Mouse (Mus musculus) neural tube, embryonic 11.5 days (tissue): ENCODE measurements around the gene 6030408B16Rik. TPM values are rescaled to one million over a fixed set of nuclear protein-coding genes. Genes with fewer than 3 reads are reported as not detected.

Experiments used
- ATAC-seq: fragments of 200-750 bp; cut with Nextera tagmentation; 2 replicates; pipeline ENCODE4 v1.8.0; 2017; ENCODE audit warnings: moderate number of reproducible peaks, mild to moderate bottlenecking, moderate TSS enrichment, moderate library complexity; ENCODE audit not compliant: insufficient read depth, low FRiP score, low TSS enrichment
- DNase-seq: peaks from one replicate; pipeline ENCODE4 v3.0.0-alpha.2; 2015; ENCODE audit warnings: low spot score
- H3K27ac ChIP-seq: fragments of 300-500 bp; sonication (generic); 2 replicates; pipeline ENCODE4 v1.5.1; 2014; ENCODE audit warnings: low read depth, mild to moderate bottlenecking, low read length
- H3K27me3 ChIP-seq: fragments of 300-500 bp; sonication (generic); 2 replicates; pipeline ENCODE4 v1.6.1; 2014; ENCODE audit warnings: mild to moderate bottlenecking, low read length, mixed read lengths; ENCODE audit not compliant: control insufficient read depth, insufficient read depth
- H3K36me3 ChIP-seq: fragments of 300-500 bp; sonication (generic); 2 replicates; pipeline ENCODE4 v1.6.1; 2014; ENCODE audit warnings: mild to moderate bottlenecking, low read length, moderate library complexity, mixed read lengths; ENCODE audit not compliant: control insufficient read depth, insufficient read depth
- H3K4me1 ChIP-seq: fragments of 300-500 bp; sonication (generic); 2 replicates; pipeline ENCODE4 v1.6.1; 2014; ENCODE audit warnings: low read length, mixed read lengths; ENCODE audit not compliant: control insufficient read depth, insufficient read depth
- H3K4me2 ChIP-seq: fragments of 300-500 bp; sonication (generic); 2 replicates; pipeline ENCODE4 v1.6.1; 2014; ENCODE audit warnings: low read depth, mild to moderate bottlenecking, moderate library complexity
- H3K4me3 ChIP-seq: fragments of 300-500 bp; sonication (generic); 2 replicates; pipeline ENCODE4 v1.5.1; 2014; ENCODE audit warnings: low read depth, low read length
- H3K9ac ChIP-seq: fragments of 300-500 bp; sonication (generic); 2 replicates; pipeline ENCODE4 v1.6.1; 2014; ENCODE audit warnings: mild to moderate bottlenecking, low read length
- H3K9me3 ChIP-seq: fragments of 300-500 bp; sonication (generic); 2 replicates; pipeline ENCODE4 v1.6.1; 2016; ENCODE audit warnings: low read length; ENCODE audit not compliant: control insufficient read depth
- WGBS: fragments of 180-500 bp; shearing (Covaris S2); extraction: QIAGEN DNeasy Blood & Tissue Kit; methylation state at CpG from one replicate; pipeline ENCODE4 v1.1.7; 2014; 5-methylcytosine and 5-hydroxymethylcytosine counted together
- polyA plus RNA-seq: library from polyadenylated mRNA; unstranded; fragments of >200 nt; fragmentation: Nextera tagmentation; extraction: Ambion mirVana; gene quantifications from 2 replicates; pipeline ENCODE4 v1.2.1, GENCODE M21; 2014

Gene 6030408B16Rik
- polyA plus RNA-seq, 1 experiment from 2014 or later: 0.33 TPM

- Histone ChIP-seq H3K27me3 (no peaks in the 10 kb centered on the region), H3K36me3 (no peaks in the 10 kb centered on the region), H3K4me1 (no peaks in the 10 kb centered on the region), H3K4me3 (no peak overlapping the region), H3K27ac (no peak overlapping the region), H3K9ac (no peak overlapping the region), H3K4me2 (no peak overlapping the region; the same call in 1 of the 2 replicates), H3K9me3 (no peaks in the 10 kb centered on the region)
- DNase-seq (peak; percentile 88), ATAC-seq (peak; percentile 81)
- WGBS: 6% methylated on average over 11 of the region's 11 CpGs
These were observed 22.8 kb downstream of the 6030408B16Rik start for GRCm38 (mm10) chr15:101315832-101316231.

GRCm38 (mm10) chr15:101316279-101316912 is 23.4 kb downstream of the 6030408B16Rik start:
- Histone ChIP-seq H3K4me3 (no peak overlapping the region), H3K36me3 (no peaks in the 10 kb centered on the region), H3K4me1 (no peaks in the 10 kb centered on the region), H3K4me2 (no peak overlapping the region), H3K9ac (no peak overlapping the region), H3K27ac (no peak overlapping the region), H3K27me3 (no peaks in the 10 kb centered on the region), H3K9me3 (no peaks in the 10 kb centered on the region)
- WGBS: 66% methylated on average over 13 of the region's 13 CpGs
- ATAC-seq (no peak), DNase-seq (no peak)

- H3K4me2 ChIP-seq: no peak overlapping the region
- H3K9me3 ChIP-seq: no peaks in the 10 kb centered on the region
- H3K27me3 ChIP-seq: no peaks in the 10 kb centered on the region
- ATAC-seq: no peak
- no peaks in the 10 kb centered on the region for H3K36me3 ChIP-seq
- 79% methylated on average over 18 of the region's 18 CpGs for WGBS
- no peak overlapping the region for H3K4me3 ChIP-seq
- no peak for DNase-seq
- no peak overlapping the region for H3K9ac ChIP-seq
- no peak overlapping the region for H3K27ac ChIP-seq
- no peaks in the 10 kb centered on the region for H3K4me1 ChIP-seq
These were observed 24.2 kb downstream of the 6030408B16Rik start for GRCm38 (mm10) chr15:101316913-101317813.

GRCm38 (mm10) chr15:101317814-101318500 is 24.9 kb downstream of the 6030408B16Rik start:
- Histone ChIP-seq H3K9me3 (no peaks in the 10 kb centered on the region), H3K4me2 (no peak overlapping the region), H3K9ac (no peak overlapping the region), H3K27ac (no peak overlapping the region), H3K4me1 (no peaks in the 10 kb centered on the region), H3K36me3 (no peaks in the 10 kb centered on the region), H3K4me3 (no peak overlapping the region), H3K27me3 (no peaks in the 10 kb centered on the region)
- DNase-seq (no peak), ATAC-seq (no peak)
- WGBS: 83% methylated on average over 2 of the region's 2 CpGs

GRCm38 (mm10) chr15:101318889-101319765 is 26.1 kb downstream of the 6030408B16Rik start:
- DNase-seq: no peak

GRCm38 (mm10) chr15:101320010-101320617 is 27.1 kb downstream of the 6030408B16Rik start:
- no peak for DNase-seq
- no peak for ATAC-seq
- no peaks in the 10 kb centered on the region for H3K4me1 ChIP-seq
- no peak overlapping the region for H3K4me3 ChIP-seq
- no peaks in the 10 kb centered on the region for H3K9me3 ChIP-seq
- H3K4me2 ChIP-seq: no peak overlapping the region
- no peaks in the 10 kb centered on the region for H3K36me3 ChIP-seq
- H3K27me3 ChIP-seq: no peaks in the 10 kb centered on the region
- no peak overlapping the region for H3K27ac ChIP-seq
- no peak overlapping the region for H3K9ac ChIP-seq
- WGBS: 81% methylated on average over 6 of the region's 6 CpGs

More at GRCm38 (mm10) chr15:101318889-101319765, 26.1 kb downstream of the 6030408B16Rik start:
- H3K27me3 ChIP-seq: no peaks in the 10 kb centered on the region
- H3K4me1 ChIP-seq: no peaks in the 10 kb centered on the region
- no peaks in the 10 kb centered on the region for H3K9me3 ChIP-seq
- H3K4me2 ChIP-seq: no peak overlapping the region
- no peaks in the 10 kb centered on the region for H3K36me3 ChIP-seq
- no peak overlapping the region for H3K4me3 ChIP-seq
- 64% methylated on average over 14 of the region's 14 CpGs for WGBS
- no peak for ATAC-seq
- H3K27ac ChIP-seq: no peak overlapping the region
- H3K9ac ChIP-seq: no peak overlapping the region

GRCm38 (mm10) chr15:101320618-101321041 is 27.6 kb downstream of the 6030408B16Rik start:
- H3K27me3 ChIP-seq: no peaks in the 10 kb centered on the region
- no peaks in the 10 kb centered on the region for H3K36me3 ChIP-seq
- no peak overlapping the region for H3K4me3 ChIP-seq
- ATAC-seq: no peak
- H3K9me3 ChIP-seq: no peaks in the 10 kb centered on the region
- H3K4me1 ChIP-seq: no peaks in the 10 kb centered on the region
- DNase-seq: no peak
- H3K9ac ChIP-seq: no peak overlapping the region
- H3K27ac ChIP-seq: no peak overlapping the region
- WGBS: 64% methylated on average over 6 of the region's 6 CpGs
- H3K4me2 ChIP-seq: no peak overlapping the region

- WGBS: 72% methylated on average over 5 of the region's 5 CpGs
These were observed 28.1 kb downstream of the 6030408B16Rik start for GRCm38 (mm10) chr15:101321126-101321525.

More at GRCm38 (mm10) chr15:101321126-101321525, 28.1 kb downstream of the 6030408B16Rik start:
- DNase-seq (no peak), ATAC-seq (no peak)
- Histone ChIP-seq H3K4me3 (no peak overlapping the region), H3K27ac (no peak overlapping the region), H3K9me3 (no peaks in the 10 kb centered on the region), H3K4me2 (no peak overlapping the region), H3K36me3 (no peaks in the 10 kb centered on the region), H3K27me3 (no peaks in the 10 kb centered on the region), H3K4me1 (no peaks in the 10 kb centered on the region), H3K9ac (no peak overlapping the region)
